Mouse (Mus musculus) CH12.LX (cell line): Measurements from ENCODE around the gene Tfap4. TPM values are rescaled to one million over a fixed set of nuclear protein-coding genes. Genes with fewer than 3 reads are reported as not detected.

Source experiments
- DNase-seq: peaks from one replicate; pipeline ENCODE4 v3.0.0-alpha.2; 2013; ENCODE audit errors: extremely low read depth
- H3K27ac ChIP-seq: 2 replicates; pipeline ENCODE4 v1.5.1; 2012; ENCODE audit warnings: low read depth, mild to moderate bottlenecking, control low read depth, moderate library complexity; ENCODE audit not compliant: insufficient read depth
- H3K27me3 ChIP-seq: replicated peaks from 2 replicates; pipeline ENCODE3; 2012; ENCODE audit warnings: inconsistent platforms
- H3K36me3 ChIP-seq, 2 experiments: replicated peaks in 1 of 2; 2 replicates each; pipeline versions ENCODE3 to v1.6.1; 2012; ENCODE audit warnings: inconsistent platforms in 1 of 2, low read length in 1 of 2, mild to moderate bottlenecking in 1 of 2, mixed read lengths in 1 of 2, moderate library complexity in 1 of 2; ENCODE audit not compliant: control insufficient read depth in 1 of 2, insufficient read depth in 1 of 2
- H3K4me1 ChIP-seq, 2 experiments: 2 replicates each; pipeline ENCODE4 v1.6.1; 2012; ENCODE audit warnings: inconsistent platforms in 1 of 2, moderate library complexity in 1 of 2; ENCODE audit not compliant: insufficient read depth in 2 of 2, control insufficient read depth in 1 of 2
- H3K4me2 ChIP-seq: 2 replicates; pipeline ENCODE4 v1.6.1; 2012; ENCODE audit warnings: low read depth, mild to moderate bottlenecking, control low read depth; ENCODE audit not compliant: poor library complexity, insufficient read depth, severe bottlenecking
- H3K4me3 ChIP-seq, 3 experiments: fragments of 150-350 bp in 1 of 3; sonication (generic) in 1 of 3; replicated peaks in 1 of 3; 2 replicates each; pipeline versions ENCODE3 to v1.5.1; 2011 to 2012; ENCODE audit warnings: low read depth in 2 of 3, low read length in 2 of 3, mild to moderate bottlenecking in 2 of 3, moderate library complexity in 2 of 3, control low read depth in 1 of 3, improper control_type of control experiment in 1 of 3, inconsistent platforms in 1 of 3, mixed read lengths in 1 of 3; ENCODE audit not compliant: poor library complexity in 1 of 3
- H3K79me2 ChIP-seq: replicated peaks from 2 replicates; pipeline ENCODE4 v1.6.1; 2012; ENCODE audit warnings: mild to moderate bottlenecking, moderate library complexity; ENCODE audit not compliant: control insufficient read depth, poor library complexity, insufficient read depth, severe bottlenecking; ENCODE audit errors: extremely low read depth
- H3K9ac ChIP-seq: 2 replicates; pipeline ENCODE4 v1.6.1; 2012; ENCODE audit warnings: low read depth, mild to moderate bottlenecking, control low read depth, moderate library complexity; ENCODE audit not compliant: insufficient read depth
- H3K9me3 ChIP-seq: replicated peaks from 2 replicates; pipeline ENCODE3; 2012; ENCODE audit warnings: low read length, inconsistent platforms, mixed read lengths
- BHLHE40 ChIP-seq: IDR thresholded peaks from 2 replicates; pipeline ENCODE4 v1.6.1; 2011; ENCODE audit warnings: mild to moderate bottlenecking, low read depth, low read length, improper control_type of control experiment
- CHD2 ChIP-seq: IDR thresholded peaks from 2 replicates; pipeline ENCODE4 v1.6.1; 2011; ENCODE audit warnings: low read length, improper control_type of control experiment
- CTCF ChIP-seq, 2 experiments: IDR thresholded peaks in 1 of 2; conservative IDR thresholded peaks in 1 of 2; 2 replicates each; pipeline ENCODE4 v1.5.1; 2011 to 2012; ENCODE audit warnings: low read depth in 2 of 2, low read length in 2 of 2, improper control_type of control experiment in 1 of 2, inconsistent platforms in 1 of 2, mild to moderate bottlenecking in 1 of 2, moderate library complexity in 1 of 2
- E2F4 ChIP-seq: IDR thresholded peaks from 2 replicates; pipeline ENCODE4 v1.6.1; 2011; ENCODE audit warnings: low read depth, low read length, improper control_type of control experiment; ENCODE audit not compliant: insufficient replicate concordance
- ETS1 ChIP-seq: conservative IDR thresholded peaks from 2 replicates; pipeline ENCODE4 v1.6.1; 2012; ENCODE audit warnings: low read depth, mild to moderate bottlenecking, inconsistent platforms, low read length, improper control_type of control experiment, moderate library complexity
- GABPA ChIP-seq: IDR thresholded peaks from 2 replicates; pipeline ENCODE4 v1.6.1; 2012; ENCODE audit warnings: low read depth, low read length, improper control_type of control experiment, inconsistent platforms; ENCODE audit not compliant: insufficient replicate concordance
- IRF4 ChIP-seq: IDR thresholded peaks from 2 replicates; pipeline ENCODE4 v1.6.1; 2014; ENCODE audit warnings: low read depth, mild to moderate bottlenecking, inconsistent platforms, low read length, improper control_type of control experiment
- JUND ChIP-seq: conservative IDR thresholded peaks from 2 replicates; pipeline ENCODE4 v1.6.1; 2011; ENCODE audit warnings: low read depth, low read length, improper control_type of control experiment
- KAT2A ChIP-seq: IDR thresholded peaks from 2 replicates; pipeline ENCODE4 v1.6.1; 2012; ENCODE audit warnings: low read length, improper control_type of control experiment, inconsistent platforms; ENCODE audit not compliant: insufficient replicate concordance
- MAX ChIP-seq: IDR thresholded peaks from 2 replicates; pipeline ENCODE4 v1.6.1; 2011; ENCODE audit warnings: low read length, improper control_type of control experiment
- MAZ ChIP-seq: IDR thresholded peaks from 2 replicates; pipeline ENCODE4 v1.6.1; 2012; ENCODE audit warnings: low read depth, mild to moderate bottlenecking, inconsistent platforms, low read length, improper control_type of control experiment, moderate library complexity
- MXI1 ChIP-seq: IDR thresholded peaks from 2 replicates; pipeline ENCODE4 v1.6.1; 2011; ENCODE audit warnings: mild to moderate bottlenecking, low read depth, low read length, improper control_type of control experiment
- MYC ChIP-seq: IDR thresholded peaks from 2 replicates; pipeline ENCODE4 v1.6.1; 2011; ENCODE audit warnings: low read depth, mild to moderate bottlenecking, improper control_type of control experiment, low read length
- NRF1 ChIP-seq: IDR thresholded peaks from 2 replicates; pipeline ENCODE4 v1.6.1; 2014; ENCODE audit warnings: low read depth, mild to moderate bottlenecking, inconsistent platforms, low read length, improper control_type of control experiment, moderate library complexity
- RAD21 ChIP-seq: IDR thresholded peaks from 2 replicates; pipeline ENCODE4 v1.6.1; 2011; ENCODE audit warnings: low read depth, mild to moderate bottlenecking, low read length, improper control_type of control experiment, moderate library complexity
- RCOR1 ChIP-seq: conservative IDR thresholded peaks from 2 replicates; pipeline ENCODE4 v1.6.1; 2012; ENCODE audit warnings: low read depth, mild to moderate bottlenecking, inconsistent platforms, low read length, improper control_type of control experiment
- SIN3A ChIP-seq: IDR thresholded peaks from 2 replicates; pipeline ENCODE4 v1.6.1; 2012; ENCODE audit warnings: low read length, improper control_type of control experiment, inconsistent platforms
- SMC3 ChIP-seq: IDR thresholded peaks from 2 replicates; pipeline ENCODE4 v1.6.1; 2011; ENCODE audit warnings: low read depth, low read length, improper control_type of control experiment
- TBP ChIP-seq: conservative IDR thresholded peaks from 2 replicates; pipeline ENCODE4 v1.6.1; 2011; ENCODE audit warnings: low read depth, low read length, improper control_type of control experiment
- UBTF ChIP-seq: IDR thresholded peaks from 2 replicates; pipeline ENCODE4 v1.6.1; 2012; ENCODE audit warnings: low read depth, mild to moderate bottlenecking, inconsistent platforms, low read length, improper control_type of control experiment, moderate library complexity
- ZC3H11A ChIP-seq: IDR thresholded peaks from 2 replicates; pipeline ENCODE4 v1.6.1; 2012; ENCODE audit warnings: low read depth, mild to moderate bottlenecking, inconsistent platforms, low read length, improper control_type of control experiment
- ZMIZ1 ChIP-seq: IDR thresholded peaks from 2 replicates; pipeline ENCODE4 v1.6.1; 2012; ENCODE audit warnings: low read depth, mild to moderate bottlenecking, inconsistent platforms, low read length, improper control_type of control experiment
- ZNF384 ChIP-seq: IDR thresholded peaks from 2 replicates; pipeline ENCODE4 v1.6.1; 2012; ENCODE audit warnings: low read depth, low read length, improper control_type of control experiment, inconsistent platforms
- dilution Hi-C: fragments of 300-500 bp; cut with MboI; formaldehyde crosslinking; loops from 2 replicates; pipeline ENCODE4 v1.14.3; 2020; ENCODE audit warnings: low sequenced_read_pairs; ENCODE audit not compliant: extremely low pct_unique_long_range_greater_than_20kb, extremely low pct_ligation_motif_present
- in situ Hi-C: fragments of 300-500 bp; cut with MboI; formaldehyde crosslinking; loops from 3 replicates; pipeline ENCODE4 v1.14.3; 2019; ENCODE audit warnings: low sequenced_read_pairs, low pct_ligation_motif_present, low pct_unique_long_range_greater_than_20kb, mixed read lengths
- polyA plus RNA-seq: library from polyadenylated mRNA; unstranded; fragments of >175 nt; gene quantifications from 2 replicates; pipeline ENCODE4 v1.2.1, GENCODE M21; 2012; ENCODE audit warnings: low read depth; ENCODE audit not compliant: insufficient read length
- total RNA-seq, 2 experiments: library from RNA; depleted of rRNA; stranded (reverse); fragments of 300-350 nt in 1 of 2; fragments of >200 nt in 1 of 2; gene quantifications; 2 replicates each; pipeline ENCODE4 v1.2.3; 2012 to 2014

Tfap4 gene
- total and polyA plus RNA-seq, 3 experiments, result 23.5 to 43.3 (median 24.0) TPM

- Histone ChIP-seq H3K27ac (no peak overlapping the region), H3K36me3 (peaks cover 5 to 15% of the 10 kb centered on the region in 2 experiments), H3K9me3 (no peaks in the 10 kb centered on the region), H3K79me2 (no peaks in the 10 kb centered on the region), H3K4me2 (no peak overlapping the region), H3K4me3 (no peak overlapping the region), H3K4me1 (peaks cover 5 to 7% of the 10 kb centered on the region in 2 experiments; a peak in 3 of 4 replicates), H3K9ac (no peak overlapping the region), H3K27me3 (no peaks in the 10 kb centered on the region)
- in situ Hi-C loops, result no loop called here
- no peak for DNase-seq
- dilution Hi-C loops, result no loop called here
- TF ChIP-seq RCOR1 (no peak), BHLHE40 (no peak), ZMIZ1 (no peak), ZC3H11A (no peak), MYC (no peak), RAD21 (peak; percentile 56), SMC3 (peak; percentile 86), IRF4 (no peak), JUND (no peak), UBTF (no peak), E2F4 (no peak), NRF1 (no peak), CTCF (conservative IDR thresholded peaks at IDR 0.05 in 1 of 2, IDR thresholded peaks at IDR 0.05 in 1 of 2; ENCODE audit: low read depth in 2 of 2, low read length in 2 of 2) (peak in 1 of 2 experiments; percentile 73; a peak in 2 of 4 replicates), GABPA (no peak), TBP (no peak), MAX (no peak)
Observed at GRCm38 (mm10) chr16:4606431-4607084, 46.9 kb upstream of the Tfap4 start.

- in situ Hi-C loops (no loop called here), dilution Hi-C loops (no loop called here)
- no peak for DNase-seq
- no peak overlapping the region for H3K9ac ChIP-seq
- no peak overlapping the region for H3K4me3 ChIP-seq
- H3K79me2 ChIP-seq, result no peaks in the 10 kb centered on the region
- TF ChIP-seq MXI1 (no peak), CHD2 (no peak), KAT2A (no peak), BHLHE40 (no peak), MAZ (no peak), UBTF (no peak), ETS1 (no peak), RCOR1 (no peak), ZNF384 (no peak), SIN3A (no peak)
- H3K4me1 ChIP-seq, result peaks cover 5 to 7% of the 10 kb centered on the region in 2 experiments; a peak in 3 of 4 replicates
- H3K9me3 ChIP-seq, result no peaks in the 10 kb centered on the region
- H3K27me3 ChIP-seq, result no peaks in the 10 kb centered on the region
- H3K36me3 ChIP-seq, result peaks cover 0 to 9% of the 10 kb centered on the region in 2 experiments
- H3K4me2 ChIP-seq, result no peak overlapping the region
- no peak overlapping the region for H3K27ac ChIP-seq
Observed at GRCm38 (mm10) chr16:4605514-4606131, 46.0 kb upstream of the Tfap4 start.
